Mouse (Mus musculus): ENCODE data around the gene Tmem206. TPM values are rescaled to one million over a fixed set of nuclear protein-coding genes. Genes with fewer than 3 reads are reported as not detected.

Gene Tmem206
- polyA plus RNA-seq, 1 experiment from 2014 or later = 26.4 TPM

- no peak overlapping the region for H3K4me2 ChIP-seq (replicated peaks; ENCODE audit: low read depth, low read length)
- no peak overlapping the region for H3K9ac ChIP-seq (replicated peaks; ENCODE audit: low read length)
- H3K9me3 ChIP-seq (ENCODE audit: low read length) = no peaks in the 10 kb centered on the region
- H3K36me3 ChIP-seq (ENCODE audit: insufficient read depth, low read length) = no peaks in the 10 kb centered on the region
- 87% methylated on average over 3 of the region's 3 CpGs for WGBS
- peaks cover 24% of the 10 kb centered on the region for H3K4me1 ChIP-seq (ENCODE audit: insufficient read depth, low read length)
- no peak for ATAC-seq (ENCODE audit: low FRiP score, low TSS enrichment)
- H3K27me3 ChIP-seq (ENCODE audit: insufficient read depth, low read length) = no peaks in the 10 kb centered on the region
- H3K4me3 ChIP-seq (ENCODE audit: low read length) = no peak overlapping the region
- H3K27ac ChIP-seq (ENCODE audit: low read length) = no peak overlapping the region
Observed at GRCm38 (mm10) chr1:191323381-191323780, 2.3 kb upstream of the Tmem206 start.

GRCm38 (mm10) chr1:191324733-191325590 lies 750 bp upstream of the Tmem206 start:
- 80% methylated on average over 7 of the region's 7 CpGs for WGBS
- Histone ChIP-seq H3K4me3 (ENCODE audit: low read length) (no peak overlapping the region; the same call in 1 of the 2 replicates), H3K4me2 (replicated peaks; ENCODE audit: low read depth, low read length) (peak overlapping the region; percentile 95), H3K9me3 (ENCODE audit: low read length) (no peaks in the 10 kb centered on the region), H3K4me1 (ENCODE audit: insufficient read depth, low read length) (peaks cover 31% of the 10 kb centered on the region), H3K27ac (ENCODE audit: low read length) (peak overlapping the region; percentile 25; the same call in 1 of the 2 replicates), H3K36me3 (ENCODE audit: insufficient read depth, low read length) (no peaks in the 10 kb centered on the region), H3K27me3 (ENCODE audit: insufficient read depth, low read length) (no peaks in the 10 kb centered on the region), H3K9ac (replicated peaks; ENCODE audit: low read length) (peak overlapping the region; percentile 50; the same call in 1 of the 2 replicates)
- ATAC-seq (ENCODE audit: low FRiP score, low TSS enrichment) = no peak

- peak overlapping the region; percentile 95 for H3K4me2 ChIP-seq (replicated peaks; ENCODE audit: low read depth, low read length)
- WGBS = 1% methylated on average over 35 of the region's 35 CpGs
- no peaks in the 10 kb centered on the region for H3K27me3 ChIP-seq (ENCODE audit: insufficient read depth, low read length)
- H3K4me3 ChIP-seq (ENCODE audit: low read length) = peak overlapping the region; percentile 73
- peak overlapping the region; percentile 72 for H3K27ac ChIP-seq (ENCODE audit: low read length)
- H3K9ac ChIP-seq (replicated peaks; ENCODE audit: low read length) = peak overlapping the region; percentile 87
- peaks cover 31% of the 10 kb centered on the region for H3K4me1 ChIP-seq (ENCODE audit: insufficient read depth, low read length)
- H3K9me3 ChIP-seq (ENCODE audit: low read length) = no peaks in the 10 kb centered on the region
- H3K36me3 ChIP-seq (ENCODE audit: insufficient read depth, low read length) = no peaks in the 10 kb centered on the region
- peak; percentile 75 for ATAC-seq (ENCODE audit: low FRiP score, low TSS enrichment)
Observed at GRCm38 (mm10) chr1:191326233-191326882, 646 bp downstream of the Tmem206 start.

GRCm38 (mm10) chr1:191327258-191327657 lies 1.5 kb downstream of the Tmem206 start:
- 71% methylated on average over 8 of the region's 8 CpGs for WGBS
- Histone ChIP-seq H3K4me1 (ENCODE audit: insufficient read depth, low read length) (peaks cover 31% of the 10 kb centered on the region), H3K27me3 (ENCODE audit: insufficient read depth, low read length) (no peaks in the 10 kb centered on the region), H3K27ac (ENCODE audit: low read length) (0 out of 2 replicates have a peak overlapping the region, but pooled peaks have one; percentile 22), H3K4me3 (ENCODE audit: low read length) (no peak overlapping the region), H3K9me3 (ENCODE audit: low read length) (no peaks in the 10 kb centered on the region), H3K4me2 (replicated peaks; ENCODE audit: low read depth, low read length) (peak overlapping the region; percentile 95), H3K9ac (replicated peaks; ENCODE audit: low read length) (peak overlapping the region; percentile 87), H3K36me3 (ENCODE audit: insufficient read depth, low read length) (no peaks in the 10 kb centered on the region)
- no peak for ATAC-seq (ENCODE audit: low FRiP score, low TSS enrichment)

- ATAC-seq (ENCODE audit: low FRiP score, low TSS enrichment) = peak; percentile 52
- Histone ChIP-seq H3K4me2 (replicated peaks; ENCODE audit: low read depth, low read length) (no peak overlapping the region), H3K9ac (replicated peaks; ENCODE audit: low read length) (peak overlapping the region; percentile 40; the same call in 1 of the 2 replicates), H3K36me3 (ENCODE audit: insufficient read depth, low read length) (no peaks in the 10 kb centered on the region), H3K4me1 (ENCODE audit: insufficient read depth, low read length) (peaks cover 31% of the 10 kb centered on the region), H3K4me3 (ENCODE audit: low read length) (no peak overlapping the region), H3K9me3 (ENCODE audit: low read length) (no peaks in the 10 kb centered on the region), H3K27me3 (ENCODE audit: insufficient read depth, low read length) (no peaks in the 10 kb centered on the region), H3K27ac (ENCODE audit: low read length) (peak overlapping the region; percentile 22; the same call in 1 of the 2 replicates)
- 58% methylated on average over 8 of the region's 8 CpGs for WGBS
Observed at GRCm38 (mm10) chr1:191328019-191328441, 2.3 kb downstream of the Tmem206 start.

GRCm38 (mm10) chr1:191330356-191330755 lies 4.6 kb downstream of the Tmem206 start:
- Histone ChIP-seq H3K4me3 (ENCODE audit: low read length) (no peak overlapping the region), H3K9me3 (ENCODE audit: low read length) (no peaks in the 10 kb centered on the region), H3K27me3 (ENCODE audit: insufficient read depth, low read length) (no peaks in the 10 kb centered on the region), H3K9ac (replicated peaks; ENCODE audit: low read length) (no peak overlapping the region), H3K4me2 (replicated peaks; ENCODE audit: low read depth, low read length) (no peak overlapping the region), H3K36me3 (ENCODE audit: insufficient read depth, low read length) (no peaks in the 10 kb centered on the region), H3K27ac (ENCODE audit: low read length) (no peak overlapping the region), H3K4me1 (ENCODE audit: insufficient read depth, low read length) (peaks cover 28% of the 10 kb centered on the region)
- 90% methylated on average over 4 of the region's 4 CpGs for WGBS
- ATAC-seq (ENCODE audit: low FRiP score, low TSS enrichment) = no peak

GRCm38 (mm10) chr1:191334500-191334899 lies 8.8 kb downstream of the Tmem206 start:
- Histone ChIP-seq H3K4me2 (replicated peaks; ENCODE audit: low read depth, low read length) (no peak overlapping the region), H3K27me3 (ENCODE audit: insufficient read depth, low read length) (no peaks in the 10 kb centered on the region), H3K4me1 (ENCODE audit: insufficient read depth, low read length) (no peaks in the 10 kb centered on the region), H3K36me3 (ENCODE audit: insufficient read depth, low read length) (peaks cover 18% of the 10 kb centered on the region), H3K27ac (ENCODE audit: low read length) (no peak overlapping the region), H3K9me3 (ENCODE audit: low read length) (no peaks in the 10 kb centered on the region), H3K9ac (replicated peaks; ENCODE audit: low read length) (no peak overlapping the region), H3K4me3 (ENCODE audit: low read length) (no peak overlapping the region)
- WGBS = 73% methylated on average over 5 of the region's 5 CpGs
- no peak for ATAC-seq (ENCODE audit: low FRiP score, low TSS enrichment)

- peaks cover 40% of the 10 kb centered on the region for H3K36me3 ChIP-seq (ENCODE audit: insufficient read depth, low read length)
- no peaks in the 10 kb centered on the region for H3K27me3 ChIP-seq (ENCODE audit: insufficient read depth, low read length)
- H3K4me2 ChIP-seq (replicated peaks; ENCODE audit: low read depth, low read length) = no peak overlapping the region
- H3K9me3 ChIP-seq (ENCODE audit: low read length) = no peaks in the 10 kb centered on the region
- H3K4me1 ChIP-seq (ENCODE audit: insufficient read depth, low read length) = no peaks in the 10 kb centered on the region
- WGBS = 82% methylated on average over 2 of the region's 2 CpGs
- no peak overlapping the region for H3K27ac ChIP-seq (ENCODE audit: low read length)
- H3K9ac ChIP-seq (replicated peaks; ENCODE audit: low read length) = no peak overlapping the region
- no peak overlapping the region for H3K4me3 ChIP-seq (ENCODE audit: low read length)
- no peak for ATAC-seq (ENCODE audit: low FRiP score, low TSS enrichment)
Observed at GRCm38 (mm10) chr1:191339876-191340275, 14.2 kb downstream of the Tmem206 start.

- 83% methylated on average over 4 of the region's 4 CpGs for WGBS
- no peak overlapping the region for H3K4me3 ChIP-seq (ENCODE audit: low read length)
Observed at GRCm38 (mm10) chr1:191340530-191340929, 14.8 kb downstream of the Tmem206 start.

GRCm38 (mm10) chr1:191347602-191348001 lies 21.9 kb downstream of the Tmem206 start:
- ATAC-seq (ENCODE audit: low FRiP score, low TSS enrichment) = no peak
- WGBS = 91% methylated on average over 8 of the region's 8 CpGs
- Histone ChIP-seq H3K9ac (replicated peaks; ENCODE audit: low read length) (no peak overlapping the region), H3K36me3 (ENCODE audit: insufficient read depth, low read length) (peaks cover 17% of the 10 kb centered on the region), H3K27me3 (ENCODE audit: insufficient read depth, low read length) (no peaks in the 10 kb centered on the region), H3K27ac (ENCODE audit: low read length) (no peak overlapping the region), H3K4me2 (replicated peaks; ENCODE audit: low read depth, low read length) (no peak overlapping the region), H3K4me3 (ENCODE audit: low read length) (no peak overlapping the region), H3K4me1 (ENCODE audit: insufficient read depth, low read length) (no peaks in the 10 kb centered on the region), H3K9me3 (ENCODE audit: low read length) (no peaks in the 10 kb centered on the region)

More at GRCm38 (mm10) chr1:191340530-191340929, 14.8 kb downstream of the Tmem206 start:
- H3K4me1 ChIP-seq (ENCODE audit: insufficient read depth, low read length) = no peaks in the 10 kb centered on the region
- ATAC-seq (ENCODE audit: low FRiP score, low TSS enrichment) = no peak
- no peaks in the 10 kb centered on the region for H3K27me3 ChIP-seq (ENCODE audit: insufficient read depth, low read length)
- no peak overlapping the region for H3K9ac ChIP-seq (replicated peaks; ENCODE audit: low read length)
- H3K9me3 ChIP-seq (ENCODE audit: low read length) = no peaks in the 10 kb centered on the region
- H3K4me2 ChIP-seq (replicated peaks; ENCODE audit: low read depth, low read length) = no peak overlapping the region
- H3K27ac ChIP-seq (ENCODE audit: low read length) = no peak overlapping the region
- peaks cover 40% of the 10 kb centered on the region for H3K36me3 ChIP-seq (ENCODE audit: insufficient read depth, low read length)
